Mouse (Mus musculus) myocyte (in vitro differentiated cells): ENCODE data around the gene Ctnnb1.

ENCODE experiments used
- E2F4 ChIP-seq: IDR thresholded peaks from one replicate; pipeline ENCODE4 v1.6.1; 2011; ENCODE audit warnings: mild to moderate bottlenecking, control low read depth, moderate library complexity; ENCODE audit not compliant: insufficient read depth
- MAX ChIP-seq: IDR thresholded peaks from one replicate; pipeline ENCODE4 v1.6.1; 2011; ENCODE audit warnings: low read depth, mild to moderate bottlenecking, control low read depth
- MYOD1 ChIP-seq, 3 experiments: IDR thresholded peaks; one replicate each; pipeline ENCODE4 v1.6.1; 2011; ENCODE audit warnings: control low read depth in 2 of 3, low read depth in 2 of 3, mild to moderate bottlenecking in 2 of 3, moderate library complexity in 1 of 3; ENCODE audit not compliant: insufficient read length in 2 of 3, control insufficient read depth in 1 of 3
- MYOG ChIP-seq, 3 experiments: IDR thresholded peaks; one replicate each; pipeline ENCODE4 v1.6.1; 2011; ENCODE audit warnings: control low read depth in 2 of 3, low read depth in 2 of 3, mild to moderate bottlenecking in 2 of 3; ENCODE audit not compliant: insufficient read length in 2 of 3, control insufficient read depth in 1 of 3, insufficient read depth in 1 of 3
- POLR2A ChIP-seq: IDR thresholded peaks from one replicate; pipeline ENCODE4 v1.6.1; 2011; ENCODE audit warnings: low read depth, mild to moderate bottlenecking, control low read depth, moderate library complexity; ENCODE audit not compliant: insufficient read length
- POLR2AphosphoS2 ChIP-seq: IDR thresholded peaks from one replicate; pipeline ENCODE4 v1.6.1; 2011; ENCODE audit warnings: low read depth, control low read depth; ENCODE audit not compliant: insufficient read length
- REST ChIP-seq: IDR thresholded peaks from one replicate; pipeline ENCODE4 v1.6.1; 2011; ENCODE audit warnings: mild to moderate bottlenecking, control low read depth, moderate library complexity; ENCODE audit not compliant: insufficient read depth, insufficient read length
- SRF ChIP-seq: IDR thresholded peaks from one replicate; pipeline ENCODE4 v1.6.1; 2011; ENCODE audit warnings: low read depth; ENCODE audit not compliant: control insufficient read depth, insufficient read length
- TCF12 ChIP-seq: IDR thresholded peaks from one replicate; pipeline ENCODE4 v1.6.1; 2011; ENCODE audit warnings: mild to moderate bottlenecking, control low read depth; ENCODE audit not compliant: poor library complexity, insufficient read depth, severe bottlenecking
- TCF3 ChIP-seq: IDR thresholded peaks from one replicate; pipeline ENCODE4 v1.6.1; 2011; ENCODE audit warnings: low read depth, control low read depth; ENCODE audit not compliant: insufficient read length
- USF1 ChIP-seq: IDR thresholded peaks from one replicate; pipeline ENCODE4 v1.6.1; 2011; ENCODE audit warnings: low read depth, mild to moderate bottlenecking, control low read depth, moderate library complexity

GRCm38 (mm10) chr9:120985009-120985408, 56.0 kb downstream of the Ctnnb1 start:
- TF ChIP-seq POLR2A = no peak
- no peak for TF ChIP-seq USF1
- no peak for TF ChIP-seq TCF12
- no peak for TF ChIP-seq POLR2AphosphoS2
- TF ChIP-seq MAX = no peak
- no peak for TF ChIP-seq REST
- TF ChIP-seq MYOD1 (IDR thresholded peaks at IDR 0.05; ENCODE audit: control insufficient read depth in 1 of 3, insufficient read length in 2 of 3, low read depth in 2 of 3) = no peak
- no peak for TF ChIP-seq E2F4
- no peak for TF ChIP-seq SRF
- TF ChIP-seq MYOG (IDR thresholded peaks at IDR 0.05; ENCODE audit: control insufficient read depth in 1 of 3, insufficient read depth in 1 of 3, insufficient read length in 2 of 3, low read depth in 2 of 3) = no peak
- TF ChIP-seq TCF3 = no peak
